Mouse (Mus musculus): Measurements from ENCODE around the gene Gm20388.
A peak's percentile ranks its signal among the peaks of the same experiment; 100 is the strongest.

Gene Gm20388

DNA sequence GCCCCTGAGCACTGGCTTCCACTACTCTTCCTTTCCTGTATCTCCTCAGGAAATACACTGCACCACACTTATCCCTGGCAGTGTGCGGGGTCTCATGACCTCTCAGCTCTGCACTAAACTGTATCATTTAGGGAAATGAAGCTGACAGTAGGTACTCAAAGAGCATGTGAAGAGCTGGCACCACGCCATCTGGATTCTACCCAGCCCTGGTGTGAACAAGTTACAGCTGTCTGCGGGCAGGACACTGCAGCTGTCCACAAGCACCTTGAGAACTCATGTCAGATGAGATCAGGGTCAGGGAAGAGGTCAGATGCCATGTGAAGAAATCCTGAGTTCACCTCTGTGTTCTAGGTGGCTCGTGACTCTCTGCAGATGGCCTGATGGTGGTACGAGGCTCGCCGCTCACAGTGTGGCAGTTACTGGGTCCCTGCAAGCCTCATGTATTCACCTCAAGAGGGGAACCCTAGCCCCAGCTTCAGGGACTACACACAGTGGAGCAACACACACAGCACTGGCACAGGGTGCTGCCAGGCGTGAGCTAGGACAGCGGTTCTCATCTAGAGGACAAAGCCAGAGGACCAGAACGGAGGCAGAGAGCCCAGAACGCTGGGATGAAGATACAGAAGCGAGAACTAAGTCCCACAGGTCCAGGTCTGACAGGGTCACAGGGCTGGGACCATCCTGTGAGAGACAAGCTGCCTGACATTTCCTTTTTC lies 1710.3 kb downstream of the Gm20388 start:
- DNase-seq (ENCODE audit: low spot score in 2 of 2), result no peak

DNA sequence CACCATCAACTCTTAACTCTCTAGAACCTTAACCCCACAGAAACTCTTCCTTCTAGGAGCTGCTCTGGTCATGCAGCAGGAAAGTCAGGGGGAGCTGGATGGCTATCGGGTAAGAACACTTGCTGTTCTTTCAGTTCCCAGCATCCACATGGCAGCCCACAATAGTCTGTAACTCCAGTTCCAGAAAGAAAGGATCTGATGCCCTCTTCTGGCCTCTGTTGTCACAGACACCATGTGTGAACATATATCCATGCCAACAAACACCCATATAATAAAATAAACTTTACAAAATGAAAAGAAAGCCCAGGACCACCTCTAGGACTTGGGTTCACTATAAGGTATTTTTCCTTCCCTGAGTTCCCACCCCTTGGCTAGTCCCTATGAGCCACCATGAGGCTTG lies 1711.2 kb downstream of the Gm20388 start:
- no peak for DNase-seq (ENCODE audit: low spot score in 2 of 2)

- DNase-seq (ENCODE audit: low spot score in 2 of 2), result no peak
Observed at GRCm38 (mm10) chr8:121623043-121623442, 1712.4 kb downstream of the Gm20388 start.

- DNase-seq (ENCODE audit: low spot score in 2 of 2), result no peak
Observed at GRCm38 (mm10) chr8:121628681-121629080, 1718.0 kb downstream of the Gm20388 start.

DNA sequence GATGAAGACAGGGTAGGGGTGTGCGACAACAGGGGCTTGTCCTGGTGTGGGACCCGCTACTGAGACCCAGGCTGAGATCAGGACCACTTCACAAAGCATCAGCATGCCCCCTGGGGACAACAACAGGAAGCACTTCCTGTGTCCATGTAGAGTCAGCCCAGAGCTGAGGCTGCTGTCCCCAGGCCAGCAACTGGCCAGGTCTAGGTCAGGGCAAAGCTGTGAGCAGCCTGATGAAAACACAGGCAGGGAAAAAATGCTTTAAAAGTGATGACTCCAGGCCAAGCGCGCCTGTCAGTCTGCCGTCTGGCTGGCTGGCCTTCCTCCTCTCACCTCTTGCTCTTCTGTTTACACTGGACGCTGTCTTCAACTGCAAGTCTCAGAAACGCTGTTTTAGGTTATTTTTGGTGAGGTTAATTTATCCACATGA lies 1721.0 kb downstream of the Gm20388 start:
- no peak for DNase-seq (ENCODE audit: low spot score in 2 of 2)

- no peak for DNase-seq (ENCODE audit: low spot score in 2 of 2)
Observed at GRCm38 (mm10) chr8:121632401-121632800, 1721.8 kb downstream of the Gm20388 start.

- DNase-seq (ENCODE audit: low spot score in 2 of 2), result no peak
Observed at GRCm38 (mm10) chr8:121635534-121635933, 1724.9 kb downstream of the Gm20388 start.

- DNase-seq (ENCODE audit: low spot score in 2 of 2), result no peak
Observed at GRCm38 (mm10) chr8:121636180-121636579, 1725.5 kb downstream of the Gm20388 start.

DNA sequence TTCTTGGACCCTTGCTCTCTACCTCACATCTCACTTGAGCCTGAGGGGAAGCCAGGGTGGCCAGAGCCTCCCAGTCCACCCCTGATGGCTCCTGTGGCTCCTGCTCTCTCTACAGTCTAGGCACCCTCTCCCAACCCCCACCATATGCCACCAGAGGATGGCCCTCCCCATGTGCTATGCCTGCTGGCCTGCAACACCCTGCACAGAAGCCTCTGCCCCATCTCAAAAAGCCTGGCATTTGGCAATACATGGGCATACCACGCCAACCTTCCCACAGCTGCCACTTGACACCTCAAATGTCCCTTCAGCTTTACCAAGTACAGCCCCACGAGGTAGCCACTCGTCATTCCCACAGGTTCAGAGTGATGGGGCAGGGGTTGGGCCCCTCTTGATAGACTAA lies 1732.2 kb downstream of the Gm20388 start:
- DNase-seq (ENCODE audit: low spot score in 2 of 2), result no peak

GRCm38 (mm10) chr8:121643384-121643783 lies 1732.7 kb downstream of the Gm20388 start:
- no peak for DNase-seq (ENCODE audit: low spot score in 2 of 2)

DNA sequence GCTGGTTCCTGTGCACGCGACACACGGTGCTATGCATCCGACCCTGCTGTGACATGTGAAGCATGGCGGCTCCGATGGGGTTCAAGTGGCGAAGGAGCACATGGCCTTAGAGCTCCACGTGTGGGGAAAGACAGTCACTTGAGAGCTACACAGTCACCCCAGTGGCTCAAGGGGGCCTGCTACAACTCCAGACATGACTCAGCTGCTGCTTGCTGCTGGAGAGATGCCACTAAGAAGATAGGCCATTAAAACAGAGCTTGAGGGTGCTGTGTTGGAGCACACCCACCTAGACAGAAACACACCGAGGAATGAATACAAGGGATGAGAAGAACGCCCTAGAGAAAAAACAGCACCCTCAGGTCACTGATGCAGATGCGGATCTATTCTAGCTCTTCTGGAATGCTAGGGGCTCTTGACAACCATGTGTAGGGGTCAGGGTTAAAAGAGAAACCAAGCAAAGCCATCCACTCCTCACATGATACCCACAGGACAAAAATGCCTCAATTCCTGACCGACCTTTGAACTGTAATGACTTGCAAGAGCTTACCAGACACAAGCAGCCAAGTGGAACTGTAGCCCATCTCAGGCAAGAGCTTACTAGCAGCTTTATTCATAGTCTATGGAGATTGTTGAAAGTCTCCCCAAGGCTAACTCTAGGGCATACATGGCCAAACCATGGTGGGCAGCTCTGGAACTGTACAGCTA lies 1737.0 kb downstream of the Gm20388 start:
- DNase-seq (ENCODE audit: low spot score in 2 of 2), result no peak

DNA sequence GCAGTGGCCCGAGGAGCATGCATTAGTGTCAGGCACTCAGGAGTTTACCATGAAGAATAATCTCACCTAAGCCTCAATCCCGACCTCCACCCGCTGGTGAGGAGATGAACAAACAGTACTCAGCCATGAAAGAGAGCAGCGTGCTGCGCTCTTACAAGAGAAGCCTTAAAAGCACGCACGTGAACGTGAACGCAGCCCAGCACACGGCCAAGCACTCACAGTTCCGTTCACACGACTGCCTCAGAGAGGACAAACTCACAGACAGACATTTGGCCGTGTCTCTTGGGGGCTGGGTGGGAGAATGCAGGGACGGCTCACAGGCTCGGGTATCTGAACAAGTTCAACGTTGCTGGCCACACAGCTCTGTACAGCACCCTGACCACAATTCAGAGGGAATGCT lies 1737.8 kb downstream of the Gm20388 start:
- DNase-seq (ENCODE audit: low spot score in 2 of 2), result no peak

GRCm38 (mm10) chr8:121649423-121649822 lies 1738.8 kb downstream of the Gm20388 start:
- no peak for DNase-seq (ENCODE audit: low spot score in 2 of 2)

DNA sequence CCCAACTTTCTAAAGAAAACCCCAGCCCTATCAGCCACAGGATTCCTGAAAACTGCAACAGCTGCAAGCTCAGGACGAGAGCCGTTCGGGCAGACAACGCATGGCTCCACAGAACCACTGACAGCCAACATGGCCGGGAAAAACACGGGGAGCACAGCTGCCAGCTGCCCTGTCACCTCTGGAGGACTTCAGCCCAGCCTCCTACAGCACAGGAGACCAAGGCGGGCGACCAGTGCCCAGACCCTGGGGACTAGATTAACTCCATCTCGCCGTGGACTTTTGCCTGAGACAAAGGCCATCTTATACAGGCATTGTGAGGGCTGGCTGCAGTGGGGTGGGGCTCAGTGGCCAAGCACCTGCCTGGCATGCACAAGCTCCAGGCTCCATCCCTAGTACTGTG lies 1739.3 kb downstream of the Gm20388 start:
- DNase-seq (ENCODE audit: low spot score in 2 of 2), result no peak

- no peak for DNase-seq (ENCODE audit: low spot score in 2 of 2)
Observed at GRCm38 (mm10) chr8:121650389-121651307, 1740.0 kb downstream of the Gm20388 start.

GRCm38 (mm10) chr8:121651308-121651873 lies 1740.8 kb downstream of the Gm20388 start:
- DNase-seq (ENCODE audit: low spot score in 2 of 2), result no peak

- peak; percentile 48 for DNase-seq (ENCODE audit: low spot score in 2 of 2)
Observed at GRCm38 (mm10) chr8:121651874-121652361, 1741.3 kb downstream of the Gm20388 start.

DNA sequence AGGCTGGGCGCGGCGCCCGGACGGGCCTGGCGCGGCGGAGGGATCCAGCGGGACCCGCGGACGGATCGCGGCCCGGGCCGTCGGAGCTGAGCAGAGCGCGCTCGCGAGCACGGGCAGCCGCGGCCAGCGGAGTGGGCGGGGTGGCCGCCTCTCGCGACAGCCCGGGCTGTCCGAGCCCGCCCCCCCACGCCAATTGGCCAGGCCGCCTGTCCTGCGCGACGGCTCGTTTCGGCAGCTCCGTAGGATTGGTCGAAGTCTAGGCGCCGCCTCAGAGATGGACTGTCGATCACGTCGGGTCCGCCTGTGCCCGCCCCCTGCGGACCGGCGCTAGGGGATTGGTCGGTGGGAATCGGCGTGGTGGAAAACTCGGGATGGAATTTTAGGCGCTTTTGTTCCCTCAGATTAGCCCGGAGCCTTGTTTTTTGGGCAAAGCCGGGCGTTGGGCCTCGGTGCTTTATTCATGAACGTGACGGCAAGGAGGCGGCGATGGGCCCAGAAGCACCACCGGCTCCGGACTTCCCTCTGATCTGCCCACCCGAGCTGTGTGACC lies 1742.2 kb downstream of the Gm20388 start, which contains the start of gene Zcchc14:
Gene Zcchc14, minus strand, starts transcription at position 128 of the 550 bp plus-strand sequence.
- DNase-seq (ENCODE audit: low spot score in 2 of 2), result peak; percentile 87 to 98

GRCm38 (mm10) chr8:121653340-121654019 lies 1742.8 kb downstream of the Gm20388 start:
- no peak for DNase-seq (ENCODE audit: low spot score in 2 of 2)

DNA sequence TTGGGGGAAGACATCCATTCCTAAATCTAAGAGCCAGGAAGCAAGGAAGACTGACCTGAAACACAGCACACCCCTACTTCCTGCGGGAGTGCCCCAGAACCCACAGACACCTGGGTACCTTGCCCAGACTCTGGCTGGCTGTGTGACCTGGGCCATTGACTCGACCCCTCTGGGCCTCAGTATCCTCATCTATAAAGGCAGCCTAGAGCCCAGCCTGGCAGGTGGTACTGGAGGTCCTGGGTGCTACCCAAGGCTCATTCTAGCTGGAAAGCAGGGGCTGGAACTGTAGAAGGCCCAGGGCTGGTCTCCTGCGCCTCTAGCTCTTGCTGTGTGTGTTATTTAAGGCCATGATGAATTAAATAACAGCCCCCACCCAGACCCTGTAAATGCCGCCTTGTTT lies 1743.5 kb downstream of the Gm20388 start:
- no peak for DNase-seq (ENCODE audit: low spot score in 2 of 2)

All from urinary bladder, adult 18-20 months (tissue).